Mouse (Mus musculus) megakaryocyte progenitor cell, adult 5-6 weeks (primary cell): Measurements from ENCODE around the gene Cd101. TPM values are rescaled to one million over a fixed set of nuclear protein-coding genes. Genes with fewer than 3 reads are reported as not detected.

Experiments
- ATAC-seq: replicated peaks from 2 replicates; pipeline ENCODE4 v1.8.0; 2016; ENCODE audit warnings: mild to moderate bottlenecking, moderate TSS enrichment, inconsistent platforms; ENCODE audit not compliant: poor library complexity
- total RNA-seq, 2 experiments: library from RNA; stranded (forward) in 1 of 2; stranded (reverse) in 1 of 2; fragments of 157-497, 149-512 nt in 1 of 2; fragments of 200-1000 nt in 1 of 2; gene quantifications; 2 replicates each; pipeline versions ENCODE4 v1.2.3 to v1.2.4; 2015 to 2017

Gene Cd101
- total RNA-seq (2015) (0.20 TPM in 1 of 2 replicates, not detected in the other), total RNA-seq (2017) (0.41 and 0.42 TPM in 2 replicates)

DNA sequence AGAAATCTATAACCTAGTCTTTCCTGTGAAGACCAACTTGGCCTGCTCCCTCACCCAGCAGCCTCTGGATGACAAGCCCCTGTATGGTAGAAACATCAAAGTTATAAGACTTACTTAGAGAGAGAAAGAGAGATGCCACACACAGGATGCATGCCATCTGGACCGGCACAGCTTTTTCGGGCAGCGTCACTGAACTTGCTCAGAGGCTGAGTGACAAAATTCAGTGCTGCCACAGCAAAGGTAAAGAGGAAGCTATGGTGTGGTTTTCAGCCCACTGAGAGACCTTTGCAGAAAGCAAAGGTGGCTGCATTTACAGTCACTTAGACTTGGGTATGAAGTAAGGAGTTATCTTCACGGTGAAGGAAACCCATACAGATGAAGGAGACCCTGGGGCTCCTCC lies at the start of gene Cd101:
Gene Cd101 (minus strand): TSS at position 218 of the 400 bp plus-strand sequence.
- ATAC-seq, result peak; percentile 29; the same call in 1 of the 2 replicates

DNA sequence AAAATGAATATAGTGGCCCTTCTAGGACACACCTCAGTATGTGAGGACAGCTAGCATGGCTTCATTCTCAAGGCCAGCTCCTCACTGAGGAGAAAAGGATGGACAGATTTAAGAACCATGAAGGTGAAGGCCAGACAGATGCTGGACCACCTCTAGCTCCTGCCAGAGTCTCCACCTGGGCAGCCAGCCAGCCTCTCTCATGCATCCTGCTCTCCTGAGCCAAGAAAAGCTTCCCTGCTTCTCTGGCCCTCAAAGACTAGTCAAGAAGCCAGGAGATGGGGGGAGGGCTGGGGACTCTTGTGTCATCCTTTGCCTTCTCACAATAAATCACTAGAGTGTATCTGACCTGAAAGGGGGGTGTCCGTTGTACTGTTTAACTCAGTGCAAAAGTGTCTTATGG lies 49.0 kb upstream of the Cd101 start:
- no peak for ATAC-seq

DNA sequence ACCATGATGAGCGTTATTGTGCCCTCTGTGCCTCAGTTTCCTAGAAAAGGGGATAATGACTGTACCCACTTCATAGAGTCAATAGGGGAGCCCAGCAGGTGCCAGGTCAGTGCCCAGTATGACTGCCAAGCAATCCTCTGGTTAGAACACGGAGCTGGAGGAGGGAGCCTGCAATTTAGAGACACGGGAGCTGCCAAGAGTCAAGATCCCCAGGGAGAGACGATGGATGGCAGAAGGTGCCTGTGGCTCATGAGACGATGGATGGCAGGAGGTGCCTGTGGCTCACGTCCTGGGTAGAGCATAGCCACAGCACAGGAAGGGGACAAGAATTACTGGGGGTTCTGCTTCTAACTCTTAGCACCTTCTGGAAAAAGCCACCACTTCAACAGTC lies 48.3 kb upstream of the Cd101 start:
- ATAC-seq, result no peak

DNA sequence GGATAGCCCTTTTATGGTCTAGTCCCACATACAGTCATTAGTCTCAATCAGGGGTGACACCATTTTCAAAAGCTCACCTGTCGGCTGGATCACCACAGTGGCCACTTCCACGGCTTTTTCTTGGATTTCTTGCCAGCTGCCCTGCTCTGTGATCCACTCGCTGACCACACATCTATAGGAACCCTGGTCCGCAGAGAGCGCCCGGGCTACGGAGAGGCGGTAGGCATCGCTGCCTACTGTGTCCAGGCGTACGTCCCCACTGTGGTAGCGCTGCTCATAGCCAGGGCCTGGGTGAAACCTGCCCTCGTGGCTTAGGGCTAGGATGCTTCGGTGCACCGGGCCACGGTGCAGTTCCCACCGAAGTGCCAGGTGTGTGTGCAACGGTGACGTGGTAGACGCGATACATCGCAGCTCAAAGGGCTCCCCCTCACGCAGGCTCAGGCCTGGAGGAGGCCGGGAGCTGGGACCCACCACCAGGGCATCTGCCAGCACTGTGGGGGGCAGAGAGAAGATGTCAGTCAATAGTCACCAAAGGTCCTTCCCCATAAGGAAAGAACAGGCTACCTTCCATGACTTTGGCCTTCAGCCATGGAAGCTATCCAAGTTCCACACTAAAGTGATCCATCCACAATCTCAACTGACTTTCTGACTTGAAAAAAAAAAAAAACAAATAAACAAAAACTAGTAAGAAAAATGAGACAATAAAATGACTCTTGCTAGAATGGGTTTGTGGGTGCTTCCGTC lies 47.8 kb upstream of the Cd101 start:
- ATAC-seq, result no peak

DNA sequence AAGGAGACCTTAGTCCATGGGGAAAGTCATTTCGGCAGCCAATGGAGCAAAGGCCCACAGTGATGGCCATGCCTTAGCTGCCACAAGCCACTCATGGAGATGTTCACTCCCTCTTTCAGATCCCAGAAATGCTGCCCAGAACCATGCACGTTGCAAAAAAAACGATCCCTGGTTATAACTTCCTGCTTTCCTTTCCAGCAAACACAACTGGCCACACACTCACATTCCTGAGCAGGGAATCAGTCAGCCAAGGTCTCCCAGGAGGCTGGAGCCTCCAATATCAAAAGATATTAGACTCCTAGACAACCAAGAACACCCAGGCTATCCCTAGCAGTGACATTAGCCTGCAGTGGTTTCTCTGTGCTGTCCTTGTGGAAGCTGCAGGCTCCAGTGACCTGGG lies 46.5 kb upstream of the Cd101 start:
- no peak for ATAC-seq

DNA sequence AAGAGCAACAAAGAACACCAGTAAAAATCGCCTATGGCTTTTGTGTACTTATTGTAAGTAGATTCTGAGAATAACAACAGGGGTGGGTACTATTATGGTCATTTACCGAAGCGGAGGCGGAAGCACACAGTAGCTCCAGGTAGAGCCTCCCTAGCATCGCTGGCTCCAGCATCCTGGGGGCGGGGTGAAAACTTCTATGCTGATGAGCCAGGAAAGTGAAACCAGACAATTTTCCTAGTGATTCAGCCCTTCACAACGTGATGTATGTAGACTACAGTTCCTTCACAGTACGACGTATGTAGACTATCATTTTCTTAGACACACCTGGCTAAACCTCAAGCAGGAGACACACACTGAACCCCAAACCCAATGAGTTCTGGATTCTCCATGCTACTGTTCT lies 44.0 kb upstream of the Cd101 start:
- ATAC-seq, result no peak

DNA sequence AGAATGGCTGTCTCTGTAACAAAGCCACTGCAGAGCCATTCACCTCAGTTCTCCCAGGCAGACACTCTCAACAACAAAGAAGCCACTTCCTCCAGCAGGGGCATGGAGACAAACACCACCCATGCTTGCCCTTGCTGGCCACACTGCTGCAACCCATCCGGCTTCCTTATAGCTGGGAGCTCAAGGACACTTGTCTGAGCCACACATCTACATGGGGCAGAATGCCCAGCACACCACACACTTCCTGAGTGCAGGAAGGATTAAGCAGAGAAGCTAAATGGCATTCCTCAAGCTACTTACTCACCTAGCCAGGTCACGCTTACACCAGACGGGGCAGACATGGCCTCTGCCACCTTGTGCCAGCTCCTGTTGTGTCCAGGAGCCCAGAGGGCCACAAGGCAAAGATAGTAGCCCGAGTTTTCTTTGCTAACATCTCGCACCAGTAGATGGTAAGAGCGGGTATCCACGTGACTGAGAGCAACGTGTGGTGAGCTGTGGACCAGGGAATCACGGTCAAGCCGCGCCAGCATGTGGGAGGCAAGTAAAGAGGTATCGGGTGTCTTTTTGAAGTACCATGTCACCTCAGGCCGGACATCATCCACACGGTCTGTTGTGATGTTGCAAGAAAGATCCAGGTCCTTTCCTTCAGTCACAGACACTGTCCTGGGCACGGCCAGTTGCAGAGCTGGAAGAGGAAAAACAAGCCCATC lies 43.3 kb upstream of the Cd101 start:
- ATAC-seq, result peak; percentile 37; the same call in 1 of the 2 replicates

DNA sequence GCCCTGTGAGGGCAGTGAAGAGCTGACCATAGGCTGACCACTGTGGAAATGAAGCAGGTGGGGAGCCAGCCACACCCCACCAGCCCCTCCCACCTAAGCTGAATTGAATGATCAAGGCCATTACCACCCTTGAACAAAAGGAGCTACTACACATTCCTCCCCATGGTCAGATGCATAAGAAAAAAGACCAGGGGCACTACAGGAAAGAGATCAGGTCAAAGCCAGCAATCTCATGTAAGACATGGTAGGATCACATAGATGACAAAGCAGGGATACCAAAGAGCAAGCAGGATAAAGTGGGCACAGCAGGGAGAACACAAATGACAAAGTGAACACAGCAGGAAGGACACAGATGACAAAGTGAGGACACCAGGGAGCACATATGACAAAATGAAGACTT lies 42.2 kb upstream of the Cd101 start:
- ATAC-seq, result no peak

DNA sequence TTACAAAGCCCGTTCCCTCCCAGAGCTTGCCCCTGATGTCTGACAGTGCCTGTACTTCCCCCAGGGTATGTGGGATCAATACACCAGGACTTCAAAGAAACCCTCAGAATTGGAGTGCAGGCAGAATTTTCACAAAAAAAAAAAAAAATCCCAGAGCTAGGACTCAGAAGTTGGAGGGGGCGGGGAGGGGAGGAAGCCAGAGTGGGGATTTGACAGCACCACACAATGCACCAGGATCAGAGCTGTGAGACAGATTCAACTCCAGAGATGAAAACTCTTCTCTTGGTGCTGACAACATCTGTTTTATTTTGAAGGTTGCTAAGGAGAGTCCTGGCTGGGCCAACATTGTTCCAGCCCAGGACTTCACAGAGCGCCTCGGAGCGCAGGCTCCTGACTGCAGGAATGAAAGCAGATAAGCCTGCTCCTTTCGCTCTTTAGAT lies 41.5 kb upstream of the Cd101 start:
- ATAC-seq, result no peak

DNA sequence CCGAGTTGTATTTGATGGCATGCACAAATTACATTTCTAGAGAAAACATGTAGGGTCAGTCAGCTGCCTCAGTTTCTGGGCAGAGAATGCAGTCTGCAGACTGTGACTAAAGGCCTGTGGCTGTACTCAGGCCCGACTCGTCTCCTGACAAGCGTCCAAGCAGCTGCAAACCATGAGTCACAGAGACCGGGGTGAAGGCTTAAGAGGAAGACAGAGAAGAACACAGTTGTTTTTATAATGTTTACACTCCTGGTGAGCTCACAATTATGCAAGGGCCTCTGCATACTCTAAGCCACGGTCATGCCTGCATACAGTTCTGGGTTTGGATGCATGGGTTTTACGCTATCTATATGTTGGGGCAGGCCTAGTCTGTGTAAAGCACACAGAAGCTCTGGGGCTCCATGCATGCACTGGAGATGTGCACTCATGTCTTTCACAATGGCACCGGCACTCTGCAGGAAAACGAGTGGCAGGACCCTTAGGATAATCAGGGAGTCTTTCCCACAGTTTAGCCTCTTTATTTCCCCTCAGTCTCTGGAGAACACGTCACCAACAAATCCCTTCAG lies 41.0 kb upstream of the Cd101 start:
- ATAC-seq, result no peak

DNA sequence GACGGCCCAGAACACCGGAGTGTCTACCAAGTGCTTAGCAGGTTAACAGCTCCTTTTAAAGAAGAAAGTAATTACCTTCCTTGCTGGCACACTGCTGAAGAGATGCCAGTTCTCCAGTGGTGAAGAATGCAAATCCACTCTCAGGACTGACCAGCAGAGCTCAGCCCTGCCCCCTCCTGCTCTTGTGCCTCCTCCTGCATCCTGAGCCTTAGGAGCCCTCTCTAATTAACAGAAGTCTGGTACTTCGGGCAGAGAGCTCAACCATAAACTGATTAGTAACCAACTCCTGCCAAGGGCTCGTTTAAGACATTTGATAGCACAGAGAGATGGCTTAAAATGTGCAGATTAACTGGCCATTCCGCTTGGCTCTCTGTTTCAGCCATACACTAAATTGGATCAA lies 39.3 kb upstream of the Cd101 start:
- no peak for ATAC-seq

DNA sequence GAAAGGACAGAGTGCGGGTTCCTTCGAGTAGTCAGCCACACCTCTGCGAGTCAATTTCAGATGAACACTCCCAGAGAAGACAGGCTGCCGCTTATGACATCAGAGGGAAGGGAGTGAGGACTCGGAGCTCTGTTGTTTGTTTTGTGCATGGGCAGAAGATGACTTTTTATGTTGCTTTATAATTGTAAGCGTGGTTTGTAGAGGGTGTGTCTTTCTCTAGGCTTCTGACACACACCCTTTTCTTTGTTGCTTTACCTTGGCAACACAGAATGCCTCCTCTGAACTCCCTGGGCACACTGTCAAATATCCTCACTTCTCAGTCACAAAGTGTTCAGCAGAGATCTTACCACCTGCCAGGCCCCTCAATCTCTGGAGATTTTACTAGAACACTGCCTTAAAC lies 36.8 kb upstream of the Cd101 start:
- ATAC-seq, result no peak

DNA sequence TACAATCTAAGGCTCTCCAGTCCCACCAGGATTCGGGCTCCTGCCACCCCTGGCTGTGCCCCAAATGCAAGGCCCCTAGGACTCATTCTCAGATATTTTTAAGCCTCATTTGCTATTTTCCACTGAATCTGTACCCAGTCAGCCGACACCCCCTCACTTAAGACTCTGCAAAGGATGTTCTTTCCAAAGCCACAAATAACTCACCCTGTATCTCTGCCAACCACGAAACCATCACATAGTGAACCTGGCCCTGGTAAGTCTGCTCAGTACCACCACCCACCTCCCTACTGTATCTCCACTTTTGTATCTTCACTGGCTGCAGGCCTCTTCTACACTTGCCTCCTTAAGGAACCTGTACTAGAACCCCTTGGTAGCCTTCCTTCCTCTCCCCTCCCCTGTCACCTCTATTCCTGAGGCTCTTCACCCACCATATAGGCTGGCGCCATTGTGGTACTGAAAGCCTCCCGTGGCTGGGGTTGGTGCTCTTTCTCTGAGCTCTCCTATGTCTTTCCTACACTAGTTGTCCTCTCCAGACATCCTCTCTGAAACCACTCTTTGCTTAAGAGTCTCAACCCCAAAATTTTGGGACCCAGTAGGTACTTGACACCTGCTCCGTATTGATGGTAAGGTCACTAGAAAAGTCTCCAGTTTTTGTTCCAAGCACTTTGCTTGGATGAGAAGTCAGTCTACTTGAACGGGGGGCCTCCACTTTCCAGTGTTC lies 32.7 kb upstream of the Cd101 start:
- no peak for ATAC-seq

DNA sequence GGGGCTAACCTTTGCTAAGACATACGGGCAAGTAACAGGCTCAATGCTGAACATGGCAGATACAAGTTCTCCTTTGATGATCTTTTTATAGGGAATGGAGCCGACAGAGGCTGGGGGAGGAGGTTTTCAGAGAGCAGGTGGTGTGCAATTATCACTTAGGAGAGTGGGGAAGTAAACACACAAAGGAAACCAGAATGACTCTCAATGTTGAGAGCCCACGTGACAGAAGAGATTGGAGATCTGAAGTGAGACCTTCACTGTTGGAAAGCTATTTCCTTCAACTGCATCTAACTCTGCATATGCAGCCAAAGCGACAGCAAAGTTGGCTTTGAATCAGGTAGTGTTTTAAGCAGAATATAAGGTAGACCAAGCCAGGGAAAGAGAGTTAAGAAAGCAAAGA lies 29.9 kb upstream of the Cd101 start:
- ATAC-seq, result peak; percentile 21; the same call in 1 of the 2 replicates

DNA sequence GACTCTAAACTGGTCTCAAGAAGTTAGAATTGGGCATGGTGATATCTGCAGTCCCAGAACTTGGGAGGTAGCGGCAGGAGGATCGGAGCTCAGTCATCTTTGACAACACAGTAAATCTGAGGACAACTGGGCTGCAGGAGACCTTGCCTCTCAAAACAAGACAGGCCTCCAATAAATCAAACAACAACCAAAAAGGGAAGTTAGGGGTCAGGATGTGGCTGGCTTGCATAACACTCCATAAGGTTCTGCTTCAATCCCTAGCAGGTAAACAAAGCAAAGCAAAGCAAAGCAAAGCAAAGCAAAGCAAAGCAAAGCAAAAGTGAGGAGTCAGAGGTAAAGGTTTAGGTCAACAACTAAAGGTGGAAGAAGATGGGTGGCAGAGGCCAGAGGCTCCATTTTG lies 28.8 kb upstream of the Cd101 start:
- peak; percentile 82 for ATAC-seq

DNA sequence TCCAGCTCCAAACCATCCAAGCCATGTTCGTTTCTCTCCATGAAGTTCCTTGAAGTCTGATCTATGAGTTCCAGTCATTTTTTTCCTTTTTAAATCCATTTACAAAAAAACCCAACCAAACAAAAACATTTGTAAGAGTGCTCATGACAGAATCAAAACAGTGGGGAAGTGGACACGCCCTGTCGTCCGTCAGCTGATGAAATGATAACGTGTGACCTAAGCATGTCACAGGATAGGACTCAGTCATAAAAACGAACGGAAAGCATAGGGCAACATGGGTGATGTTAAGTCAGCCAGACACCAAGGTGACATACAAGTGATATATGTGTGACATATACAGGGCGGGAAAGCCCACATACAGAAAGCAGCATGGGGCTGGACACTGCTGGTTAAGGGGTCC lies 25.9 kb upstream of the Cd101 start:
- ATAC-seq, result no peak

DNA sequence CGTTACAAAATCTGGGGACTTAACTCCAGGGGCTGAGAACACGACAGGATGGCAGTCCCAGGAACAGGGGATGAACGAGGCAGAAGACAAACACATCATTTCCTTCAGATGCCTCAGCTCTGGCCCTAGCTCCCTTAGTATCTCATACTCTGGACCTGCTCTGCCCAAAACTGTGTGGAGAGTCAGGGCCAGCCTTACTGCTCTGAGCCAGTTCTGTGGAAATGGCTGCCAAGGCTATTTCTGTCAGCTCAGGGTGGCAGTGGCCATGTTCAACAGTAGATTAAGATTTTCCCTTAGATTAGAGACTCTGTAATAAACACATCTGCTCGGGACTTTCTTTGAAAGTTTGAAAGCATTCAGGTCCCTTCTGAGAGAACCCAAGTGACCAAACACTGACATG lies 22.2 kb upstream of the Cd101 start:
- no peak for ATAC-seq

DNA sequence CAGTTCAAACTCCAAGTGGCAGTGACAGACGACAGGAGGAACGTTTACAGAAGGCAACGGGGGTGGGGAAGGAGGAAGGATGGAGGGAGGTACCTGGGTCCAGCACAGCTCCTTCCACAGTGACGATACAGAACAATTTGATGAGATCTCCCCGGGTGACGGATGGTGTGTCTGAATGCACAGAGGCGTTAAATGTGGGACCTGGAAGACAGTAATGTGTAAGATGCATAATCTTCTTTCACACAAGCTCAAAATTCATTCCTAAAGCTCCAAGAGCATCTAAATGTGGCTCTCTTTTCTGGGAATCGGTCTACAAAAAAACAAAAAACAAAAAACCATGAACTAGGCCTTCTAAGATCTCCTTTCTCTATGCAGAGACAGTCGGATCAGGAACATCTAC lies 20.6 kb upstream of the Cd101 start:
- ATAC-seq, result no peak

DNA sequence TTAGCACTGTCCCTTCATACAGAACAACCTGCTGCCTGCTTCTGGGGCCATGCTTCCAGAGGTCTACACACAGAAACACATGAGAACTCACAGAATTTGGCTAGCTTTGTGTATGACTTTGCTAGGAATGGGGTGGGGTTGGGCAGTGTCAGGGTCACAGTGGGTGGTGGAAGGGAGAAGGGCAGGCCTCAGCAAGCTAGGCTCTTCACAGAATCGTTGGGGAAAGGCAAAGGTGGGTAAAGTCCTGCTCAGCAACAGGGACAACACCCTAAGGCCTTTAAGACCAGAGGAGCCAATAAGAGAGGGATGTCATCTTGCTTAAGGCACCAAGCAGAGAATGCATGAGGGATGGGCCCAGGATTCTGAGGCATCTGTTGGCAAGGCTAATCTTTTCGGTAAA lies 19.4 kb upstream of the Cd101 start:
- ATAC-seq, result no peak

DNA sequence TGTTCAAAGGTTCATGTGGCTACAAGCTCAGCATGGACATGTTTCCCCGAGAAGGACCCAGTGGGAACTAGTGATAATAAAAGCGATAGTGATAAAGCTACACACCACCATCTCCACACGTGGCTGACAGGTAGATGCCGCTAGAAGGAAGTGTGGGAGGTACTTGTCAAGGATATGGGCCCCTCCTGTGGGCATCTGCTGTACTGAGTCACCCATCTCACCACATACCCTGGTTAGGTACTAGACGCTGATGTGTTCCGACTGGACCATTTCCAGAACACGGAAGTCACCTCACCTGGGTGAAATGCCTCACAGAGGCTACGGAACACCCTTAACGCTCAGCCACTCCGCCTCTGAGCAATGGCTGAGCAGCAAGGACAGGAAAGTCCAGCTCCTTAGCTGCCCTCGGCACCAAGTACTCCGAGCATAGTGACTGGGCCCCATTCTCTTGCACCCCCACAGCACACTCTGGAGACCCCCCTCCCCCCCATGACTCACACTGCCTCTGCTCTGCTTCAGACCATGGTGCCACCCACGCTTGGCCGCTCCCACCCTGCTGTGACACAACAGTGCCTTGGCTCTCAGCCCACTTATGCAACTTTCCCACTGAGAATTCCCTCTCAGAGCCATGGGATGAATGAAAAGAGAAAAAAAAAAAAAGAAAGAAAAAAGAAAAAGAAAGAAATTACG lies 18.4 kb upstream of the Cd101 start:
- ATAC-seq, result no peak

DNA sequence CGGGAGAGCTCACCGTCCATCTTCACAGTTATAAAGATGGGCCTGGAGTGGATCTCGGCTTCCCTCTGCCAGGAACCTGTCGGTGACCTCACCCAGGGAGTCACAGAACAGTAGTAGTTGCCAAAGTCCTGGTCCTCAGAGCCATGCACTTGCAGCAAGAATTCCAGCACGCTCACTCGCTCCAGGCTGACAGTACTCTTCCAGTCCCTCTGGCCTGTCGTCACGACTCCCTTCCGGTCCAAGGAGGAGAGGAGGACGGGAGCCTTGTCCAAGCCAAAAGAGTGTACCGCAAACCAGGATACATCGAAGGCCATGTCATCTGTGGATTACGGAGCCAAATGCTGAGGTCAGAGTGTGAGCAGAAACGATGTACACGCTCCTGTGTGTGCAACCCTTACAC lies 16.1 kb upstream of the Cd101 start:
- ATAC-seq, result no peak
